Mouse (Mus musculus): ENCODE results near the gene Kcnip3. TPM values are rescaled to one million over a fixed set of nuclear protein-coding genes. Genes with fewer than 3 reads are reported as not detected.
A peak's percentile ranks its signal among the peaks of the same experiment; 100 is the strongest.

The Kcnip3 gene
- polyA plus RNA-seq, 1 experiment from 2014 or later: 5.6 TPM

DNA sequence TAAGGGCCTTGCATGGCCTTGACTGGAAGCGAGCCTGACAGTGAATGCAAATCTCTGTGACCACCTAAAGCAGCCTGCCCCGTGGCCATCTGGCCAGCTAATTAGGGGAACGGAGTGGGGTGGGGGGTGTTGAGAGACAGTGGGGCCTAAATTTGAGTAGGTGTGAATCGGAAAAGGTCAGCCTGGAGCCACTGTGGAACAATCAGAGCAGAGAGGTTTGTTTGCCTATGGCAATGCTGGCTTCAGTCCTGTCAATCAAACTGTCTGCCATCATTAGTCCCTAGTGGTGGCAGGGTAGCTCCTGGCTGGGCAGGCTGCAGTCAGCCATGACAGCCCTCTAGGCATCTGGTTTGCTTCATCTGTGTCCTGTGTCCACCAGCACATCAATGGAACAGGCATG, 10.5 kb downstream of the Kcnip3 start:
- DNase-seq (ENCODE audit: low spot score): no peak
- 14% methylated on average over 4 of the region's 4 CpGs for WGBS
- no peak overlapping the region for H3K9ac ChIP-seq (ENCODE audit: low read depth, low read length)
- no peaks in the 10 kb centered on the region for H3K4me1 ChIP-seq (ENCODE audit: control insufficient read depth, insufficient read depth, low read length)
- no peaks in the 10 kb centered on the region for H3K27me3 ChIP-seq (replicated peaks; ENCODE audit: control insufficient read depth, insufficient read depth, low read length)
- no peaks in the 10 kb centered on the region for H3K9me3 ChIP-seq (ENCODE audit: control insufficient read depth, low read length)
- no peak overlapping the region for H3K4me3 ChIP-seq (ENCODE audit: low read depth, low read length)
- no peaks in the 10 kb centered on the region for H3K36me3 ChIP-seq (ENCODE audit: control insufficient read depth, insufficient read depth, low read length)
- no peak overlapping the region for H3K27ac ChIP-seq (replicated peaks; ENCODE audit: low read depth, low read length)
- no peak for ATAC-seq (ENCODE audit: low read depth)
- H3K4me2 ChIP-seq (ENCODE audit: low read depth, low read length): no peak overlapping the region

DNA sequence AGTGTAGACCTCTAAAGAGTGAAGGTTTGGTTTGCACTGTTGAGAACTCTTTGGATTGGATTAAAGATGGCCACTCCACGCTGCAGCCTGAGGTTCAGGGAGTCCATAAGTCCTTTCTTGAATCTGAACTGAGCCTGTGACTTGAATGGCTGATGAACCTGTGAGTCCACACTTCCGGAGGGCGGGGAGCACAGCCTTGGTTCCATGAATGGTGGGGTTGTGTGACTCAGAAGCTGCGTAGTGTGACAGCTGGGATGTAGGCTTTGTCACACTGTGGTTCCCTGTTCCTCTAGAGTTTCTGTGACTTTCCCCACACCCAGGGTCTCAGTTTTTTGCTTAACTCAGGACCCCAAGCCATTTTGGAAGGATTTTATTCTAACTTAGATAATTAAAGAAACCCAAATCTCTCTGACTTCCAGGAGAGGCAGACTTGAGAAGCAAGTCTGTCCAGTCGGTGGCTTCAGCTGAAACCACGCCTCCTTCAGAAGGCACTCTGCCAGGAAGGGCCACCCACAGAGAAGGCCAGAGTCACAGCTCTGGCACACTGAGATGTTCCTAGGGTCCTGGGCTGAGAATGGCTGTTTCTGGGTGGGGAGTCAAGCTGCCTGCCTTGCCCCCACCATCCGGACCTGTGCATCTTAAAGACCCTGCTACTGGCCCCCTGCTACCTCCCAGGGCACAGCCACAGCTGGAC, 13.8 kb downstream of the Kcnip3 start:
- WGBS: 53% methylated on average over 7 of the region's 7 CpGs
- DNase-seq (ENCODE audit: low spot score) (peak; percentile 55), ATAC-seq (ENCODE audit: low read depth) (no peak)
- no peaks in the 10 kb centered on the region; the same call in 1 of the 2 replicates for H3K4me1 ChIP-seq (ENCODE audit: control insufficient read depth, insufficient read depth, low read length)
- H3K4me2 ChIP-seq (ENCODE audit: low read depth, low read length): no peak overlapping the region
- H3K27me3 ChIP-seq (replicated peaks; ENCODE audit: control insufficient read depth, insufficient read depth, low read length): no peaks in the 10 kb centered on the region
- H3K4me3 ChIP-seq (ENCODE audit: low read depth, low read length): no peak overlapping the region
- H3K36me3 ChIP-seq (ENCODE audit: control insufficient read depth, insufficient read depth, low read length): no peaks in the 10 kb centered on the region
- no peak overlapping the region for H3K9ac ChIP-seq (ENCODE audit: low read depth, low read length)
- no peaks in the 10 kb centered on the region for H3K9me3 ChIP-seq (ENCODE audit: control insufficient read depth, low read length)
- no peak overlapping the region for H3K27ac ChIP-seq (replicated peaks; ENCODE audit: low read depth, low read length)

DNA sequence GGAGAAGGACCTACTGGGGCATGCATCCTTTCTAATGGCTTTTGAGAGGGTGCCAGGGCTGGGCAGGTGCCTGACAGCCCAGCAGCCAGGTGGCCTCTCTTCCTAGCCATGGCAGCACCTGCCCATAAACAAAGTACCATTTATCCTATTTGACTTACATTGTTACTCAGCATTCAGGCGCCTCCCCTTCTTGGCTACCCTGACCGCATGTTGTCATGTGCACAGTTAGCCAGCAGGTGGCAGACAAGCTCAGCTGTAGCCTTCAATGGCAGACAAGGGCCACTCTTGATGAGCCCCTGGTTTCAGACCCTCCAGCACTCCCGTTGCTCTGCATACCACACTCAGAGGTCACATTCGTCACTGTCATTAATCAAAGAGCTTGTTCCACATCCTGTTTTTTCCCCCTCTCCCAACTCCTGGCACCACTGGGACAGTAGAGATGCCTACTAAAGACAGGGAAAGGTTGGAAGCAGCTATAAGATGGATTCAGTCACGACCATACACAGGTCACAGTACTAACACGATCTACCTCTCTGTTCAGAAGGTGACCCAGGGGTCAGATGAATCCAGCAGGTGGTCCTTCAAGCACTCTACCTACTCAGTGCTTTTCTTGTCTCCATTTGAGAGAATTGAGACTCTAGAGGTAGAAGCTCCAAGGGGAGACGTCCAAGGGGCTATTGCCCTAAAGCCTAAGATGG, 14.7 kb downstream of the Kcnip3 start:
- Histone ChIP-seq H3K27me3 (replicated peaks; ENCODE audit: control insufficient read depth, insufficient read depth, low read length) (no peaks in the 10 kb centered on the region), H3K36me3 (ENCODE audit: control insufficient read depth, insufficient read depth, low read length) (no peaks in the 10 kb centered on the region), H3K9ac (ENCODE audit: low read depth, low read length) (no peak overlapping the region), H3K27ac (replicated peaks; ENCODE audit: low read depth, low read length) (peak overlapping the region; percentile 34), H3K4me1 (ENCODE audit: control insufficient read depth, insufficient read depth, low read length) (no peaks in the 10 kb centered on the region; the same call in 1 of the 2 replicates), H3K4me2 (ENCODE audit: low read depth, low read length) (no peak overlapping the region), H3K4me3 (ENCODE audit: low read depth, low read length) (no peak overlapping the region), H3K9me3 (ENCODE audit: control insufficient read depth, low read length) (no peaks in the 10 kb centered on the region)
- 23% methylated on average over 7 of the region's 7 CpGs for WGBS
- DNase-seq (ENCODE audit: low spot score): peak; percentile 77
- ATAC-seq (ENCODE audit: low read depth): peak; percentile 70

GRCm38 (mm10) chr2:127506131-127506632, 15.7 kb downstream of the Kcnip3 start:
- Histone ChIP-seq H3K4me3 (ENCODE audit: low read depth, low read length) (no peak overlapping the region), H3K9ac (ENCODE audit: low read depth, low read length) (no peak overlapping the region), H3K36me3 (ENCODE audit: control insufficient read depth, insufficient read depth, low read length) (no peaks in the 10 kb centered on the region), H3K27me3 (replicated peaks; ENCODE audit: control insufficient read depth, insufficient read depth, low read length) (no peaks in the 10 kb centered on the region; the same call in 1 of the 2 replicates), H3K9me3 (ENCODE audit: control insufficient read depth, low read length) (no peaks in the 10 kb centered on the region), H3K4me2 (ENCODE audit: low read depth, low read length) (no peak overlapping the region), H3K4me1 (ENCODE audit: control insufficient read depth, insufficient read depth, low read length) (no peaks in the 10 kb centered on the region; the same call in 1 of the 2 replicates), H3K27ac (replicated peaks; ENCODE audit: low read depth, low read length) (peak overlapping the region; percentile 39; the same call in 1 of the 2 replicates)
- peak; percentile 62 for ATAC-seq (ENCODE audit: low read depth)
- WGBS: 77% methylated on average over 6 of the region's 6 CpGs
- peak; percentile 74 for DNase-seq (ENCODE audit: low spot score)

DNA sequence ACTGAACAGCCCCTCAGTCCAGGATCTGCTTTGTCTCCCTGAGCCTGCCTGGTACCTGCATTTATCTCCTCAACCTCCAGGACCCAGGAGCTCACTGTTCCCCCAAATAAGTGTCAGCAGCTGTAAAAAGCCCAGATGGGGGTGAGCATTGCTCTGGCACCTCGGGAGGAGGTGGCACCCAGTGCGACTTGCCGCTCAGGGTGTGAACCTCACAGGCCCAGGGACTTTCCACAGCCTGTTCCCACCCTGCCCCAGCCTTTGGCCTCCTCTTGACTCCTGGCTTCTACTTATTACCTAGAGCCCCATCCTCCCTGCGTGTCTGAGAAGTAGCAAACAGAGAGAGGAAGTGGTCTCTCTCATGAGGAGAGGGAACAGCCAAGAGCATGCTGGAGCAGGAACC, 16.7 kb downstream of the Kcnip3 start:
- 46% methylated on average over 4 of the region's 4 CpGs for WGBS
- H3K9me3 ChIP-seq (ENCODE audit: control insufficient read depth, low read length): no peaks in the 10 kb centered on the region
- no peak for DNase-seq (ENCODE audit: low spot score)

DNA sequence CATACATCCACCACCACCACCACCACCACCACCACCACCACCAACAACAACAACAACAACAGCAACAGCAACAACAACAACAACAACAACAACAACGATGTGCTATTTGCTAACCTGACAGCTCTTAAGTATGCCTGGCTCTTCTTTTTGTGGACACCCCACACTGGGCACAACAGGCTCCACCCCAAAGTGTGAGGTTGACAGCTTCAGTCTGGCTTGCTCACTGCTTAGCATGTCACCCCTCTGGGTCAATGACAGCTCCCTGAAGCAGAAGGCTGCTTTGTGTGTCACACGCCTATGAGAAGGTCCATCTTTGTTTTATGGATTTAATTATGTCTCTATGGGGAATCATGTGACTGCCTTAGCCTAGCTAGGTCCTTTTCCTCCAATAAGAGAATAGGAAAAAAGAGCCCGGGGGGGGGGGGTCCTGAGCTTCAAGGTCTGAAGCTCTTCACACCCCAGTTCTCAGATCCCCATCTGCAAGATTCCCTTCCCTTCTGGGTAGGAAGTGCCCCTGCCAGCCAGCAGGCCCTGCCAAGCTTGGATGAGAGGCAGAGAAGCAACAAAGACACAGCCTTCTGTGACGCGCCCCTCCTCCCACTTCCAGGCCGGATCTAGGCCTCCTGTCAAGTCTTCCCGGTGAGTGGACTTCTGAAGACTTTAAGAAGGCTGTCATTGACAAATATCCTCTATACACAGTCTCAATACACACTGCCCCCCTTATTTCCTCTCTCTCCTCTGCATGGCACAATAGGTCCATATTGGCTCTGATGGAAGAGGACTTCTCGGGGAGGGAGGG, 17.9 kb downstream of the Kcnip3 start:
- H3K36me3 ChIP-seq (ENCODE audit: control insufficient read depth, insufficient read depth, low read length): no peaks in the 10 kb centered on the region
- H3K9ac ChIP-seq (ENCODE audit: low read depth, low read length): no peak overlapping the region
- ATAC-seq (ENCODE audit: low read depth) (no peak), DNase-seq (ENCODE audit: low spot score) (no peak)
- H3K27me3 ChIP-seq (replicated peaks; ENCODE audit: control insufficient read depth, insufficient read depth, low read length): peaks cover 3% of the 10 kb centered on the region; the same call in 1 of the 2 replicates
- no peaks in the 10 kb centered on the region for H3K9me3 ChIP-seq (ENCODE audit: control insufficient read depth, low read length)
- 45% methylated on average over 8 of the region's 8 CpGs for WGBS
- no peak overlapping the region for H3K27ac ChIP-seq (replicated peaks; ENCODE audit: low read depth, low read length)
- H3K4me1 ChIP-seq (ENCODE audit: control insufficient read depth, insufficient read depth, low read length): no peaks in the 10 kb centered on the region; the same call in 1 of the 2 replicates
- H3K4me3 ChIP-seq (ENCODE audit: low read depth, low read length): no peak overlapping the region
- no peak overlapping the region for H3K4me2 ChIP-seq (ENCODE audit: low read depth, low read length)

More for the DNA sequence above, 16.7 kb downstream of the Kcnip3 start:
- Histone ChIP-seq H3K4me3 (ENCODE audit: low read depth, low read length) (no peak overlapping the region), H3K27me3 (replicated peaks; ENCODE audit: control insufficient read depth, insufficient read depth, low read length) (peaks cover 3% of the 10 kb centered on the region; the same call in 1 of the 2 replicates), H3K27ac (replicated peaks; ENCODE audit: low read depth, low read length) (no peak overlapping the region), H3K4me2 (ENCODE audit: low read depth, low read length) (no peak overlapping the region), H3K4me1 (ENCODE audit: control insufficient read depth, insufficient read depth, low read length) (no peaks in the 10 kb centered on the region; the same call in 1 of the 2 replicates), H3K9ac (ENCODE audit: low read depth, low read length) (no peak overlapping the region), H3K36me3 (ENCODE audit: control insufficient read depth, insufficient read depth, low read length) (no peaks in the 10 kb centered on the region)
- no peak for ATAC-seq (ENCODE audit: low read depth)

DNA sequence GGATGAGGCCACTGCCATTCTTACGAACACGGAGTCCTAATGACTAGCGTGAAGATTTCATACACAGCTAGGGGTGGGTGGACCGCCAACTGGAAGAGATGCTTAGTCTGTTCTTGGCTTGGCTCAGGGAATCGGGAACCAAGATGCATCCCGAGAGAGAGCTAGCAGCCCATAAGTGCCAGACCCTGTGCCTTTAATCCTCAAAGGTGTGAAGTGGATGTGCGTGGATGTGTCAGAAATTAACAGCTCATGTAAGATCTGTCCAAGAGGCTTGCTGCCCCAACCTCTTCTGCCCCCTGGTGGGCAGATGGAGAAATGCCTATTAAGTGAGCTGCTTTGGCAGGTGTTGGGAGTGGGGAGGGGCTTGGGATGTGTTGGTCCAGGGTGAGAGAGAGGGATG, 20.8 kb downstream of the Kcnip3 start:
- Histone ChIP-seq H3K9ac (ENCODE audit: low read depth, low read length) (no peak overlapping the region), H3K27ac (replicated peaks; ENCODE audit: low read depth, low read length) (no peak overlapping the region), H3K4me2 (ENCODE audit: low read depth, low read length) (no peak overlapping the region), H3K4me1 (ENCODE audit: control insufficient read depth, insufficient read depth, low read length) (no peaks in the 10 kb centered on the region; the same call in 1 of the 2 replicates), H3K4me3 (ENCODE audit: low read depth, low read length) (no peak overlapping the region), H3K9me3 (ENCODE audit: control insufficient read depth, low read length) (no peaks in the 10 kb centered on the region), H3K36me3 (ENCODE audit: control insufficient read depth, insufficient read depth, low read length) (no peaks in the 10 kb centered on the region), H3K27me3 (replicated peaks; ENCODE audit: control insufficient read depth, insufficient read depth, low read length) (peaks cover 3% of the 10 kb centered on the region; the same call in 1 of the 2 replicates)
- DNase-seq (ENCODE audit: low spot score) (no peak), ATAC-seq (ENCODE audit: low read depth) (no peak)
- WGBS: 58% methylated on average over 7 of the region's 7 CpGs

DNA sequence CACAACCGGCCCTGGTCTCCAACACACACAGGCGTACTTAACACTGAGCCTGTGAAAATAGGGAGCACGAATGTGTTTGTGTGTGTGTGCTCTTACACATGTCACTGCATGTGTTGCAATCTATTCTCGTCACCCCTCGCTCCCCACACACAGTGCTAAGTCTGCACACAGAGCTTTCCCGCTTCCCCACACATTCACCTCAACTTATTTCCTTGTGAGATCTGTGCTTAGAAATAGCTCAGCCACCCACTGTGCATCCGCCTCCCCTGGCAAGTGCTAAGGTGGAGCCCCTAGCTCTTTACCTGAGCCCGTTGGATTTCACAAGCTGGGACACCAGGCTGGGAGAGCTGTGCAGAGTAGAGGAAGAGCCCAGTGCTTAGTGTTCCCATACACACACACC, 23.1 kb downstream of the Kcnip3 start:
- no peak overlapping the region for H3K4me3 ChIP-seq (ENCODE audit: low read depth, low read length)
- H3K4me2 ChIP-seq (ENCODE audit: low read depth, low read length): no peak overlapping the region
- H3K27ac ChIP-seq (replicated peaks; ENCODE audit: low read depth, low read length): no peak overlapping the region
- H3K36me3 ChIP-seq (ENCODE audit: control insufficient read depth, insufficient read depth, low read length): no peaks in the 10 kb centered on the region
- 66% methylated on average over 8 of the region's 8 CpGs for WGBS
- no peaks in the 10 kb centered on the region for H3K9me3 ChIP-seq (ENCODE audit: control insufficient read depth, low read length)
- peaks cover 3% of the 10 kb centered on the region; the same call in 1 of the 2 replicates for H3K27me3 ChIP-seq (replicated peaks; ENCODE audit: control insufficient read depth, insufficient read depth, low read length)
- DNase-seq (ENCODE audit: low spot score): no peak
- H3K9ac ChIP-seq (ENCODE audit: low read depth, low read length): no peak overlapping the region
- ATAC-seq (ENCODE audit: low read depth): no peak
- no peaks in the 10 kb centered on the region for H3K4me1 ChIP-seq (ENCODE audit: control insufficient read depth, insufficient read depth, low read length)

All from embryonic facial prominence, embryonic 14.5 days (tissue).